Mouse (Mus musculus) stomach, embryonic 15.5 days (tissue): Measurements from ENCODE around the gene Dchs2. TPM values are rescaled to one million over a fixed set of nuclear protein-coding genes. Genes with fewer than 3 reads are reported as not detected.

Source experiments
- ATAC-seq: fragments of 200-750 bp; cut with Nextera tagmentation; 2 replicates; pipeline ENCODE4 v1.8.0; 2017; ENCODE audit warnings: low read depth, moderate number of reproducible peaks, moderate TSS enrichment; ENCODE audit not compliant: insufficient read depth, low FRiP score
- H3K27ac ChIP-seq: fragments of 300-500 bp; sonication (generic); 2 replicates; pipeline ENCODE4 v1.5.1; 2015; ENCODE audit warnings: mild to moderate bottlenecking, inconsistent platforms
- H3K27me3 ChIP-seq: fragments of 300-500 bp; sonication (generic); replicated peaks from 2 replicates; pipeline ENCODE4 v1.6.1; 2015; ENCODE audit warnings: inconsistent platforms
- H3K36me3 ChIP-seq: fragments of 300-500 bp; sonication (generic); 2 replicates; pipeline ENCODE4 v1.6.1; 2015; ENCODE audit warnings: inconsistent platforms
- H3K4me1 ChIP-seq: fragments of 300-500 bp; sonication (generic); 2 replicates; pipeline ENCODE4 v1.6.1; 2015; ENCODE audit warnings: inconsistent platforms
- H3K4me2 ChIP-seq: fragments of 300-500 bp; sonication (generic); 2 replicates; pipeline ENCODE4 v1.6.1; 2015; ENCODE audit warnings: mild to moderate bottlenecking, inconsistent platforms
- H3K4me3 ChIP-seq: fragments of 300-500 bp; sonication (generic); replicated peaks from 2 replicates; pipeline ENCODE4 v1.5.1; 2015; ENCODE audit warnings: inconsistent platforms
- H3K9ac ChIP-seq: fragments of 300-500 bp; sonication (generic); 2 replicates; pipeline ENCODE4 v1.6.1; 2015; ENCODE audit warnings: inconsistent platforms
- H3K9me3 ChIP-seq: fragments of 300-500 bp; sonication (generic); 2 replicates; pipeline ENCODE4 v1.6.1; 2016; ENCODE audit warnings: inconsistent platforms
- WGBS: fragments of 180-500 bp; shearing (Covaris S2); methylation state at CpG from one replicate; pipeline ENCODE4 v1.1.7; 2015; 5-methylcytosine and 5-hydroxymethylcytosine counted together
- polyA plus RNA-seq: library from polyadenylated mRNA; unstranded; fragments of >200 nt; fragmentation: Nextera tagmentation; extraction: Ambion mirVana; gene quantifications from 2 replicates; pipeline ENCODE4 v1.2.1, GENCODE M21; 2015

The Dchs2 gene
- polyA plus RNA-seq, 1 experiment from 2014 or later, result 0.48 TPM

DNA sequence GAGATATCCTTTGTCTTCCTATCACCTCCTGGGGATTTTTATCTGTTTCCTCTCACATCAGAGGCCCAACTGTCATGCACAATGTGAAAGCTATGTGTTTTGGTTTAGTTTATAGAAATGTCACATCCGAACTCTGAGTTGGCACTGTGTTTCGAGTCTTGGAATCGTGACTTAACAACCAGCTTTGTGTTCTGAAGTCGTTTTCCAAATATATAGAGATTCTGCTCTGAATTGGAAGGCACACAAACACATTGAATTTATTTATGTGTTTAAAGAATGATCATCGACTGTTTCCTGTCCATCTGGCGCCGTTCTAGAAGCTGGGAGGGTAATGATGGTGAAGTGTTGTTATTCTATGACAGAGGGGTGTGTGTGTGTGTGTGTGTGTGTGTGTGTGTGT lies 84.8 kb downstream of the Dchs2 start:
- 45% methylated on average over 7 of the region's 7 CpGs for WGBS
- Histone ChIP-seq H3K9ac (no peak overlapping the region), H3K4me2 (no peak overlapping the region), H3K4me1 (peaks cover 8% of the 10 kb centered on the region; the same call in 1 of the 2 replicates), H3K4me3 (no peak overlapping the region), H3K27ac (no peak overlapping the region), H3K9me3 (no peaks in the 10 kb centered on the region), H3K27me3 (no peaks in the 10 kb centered on the region), H3K36me3 (no peaks in the 10 kb centered on the region)
- ATAC-seq, result no peak

DNA sequence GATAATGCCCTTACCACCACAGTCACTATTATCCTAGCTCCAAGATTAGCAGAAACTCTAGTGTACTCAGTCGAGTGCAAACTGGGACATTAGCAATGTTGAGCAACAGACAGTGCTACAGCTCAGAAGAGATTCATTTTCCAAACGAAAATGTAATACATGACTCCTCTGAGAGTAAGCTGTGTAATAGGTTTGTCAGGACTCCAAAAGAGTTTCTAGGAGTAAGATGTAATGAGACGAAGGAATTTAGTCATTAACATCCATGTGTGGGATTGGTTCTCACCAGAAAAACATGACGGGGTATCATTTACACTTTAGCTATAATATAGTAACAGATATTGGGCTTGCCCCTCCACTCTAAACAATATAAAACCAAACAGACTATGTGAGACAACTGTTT lies 90.3 kb downstream of the Dchs2 start:
- Histone ChIP-seq H3K9me3 (no peaks in the 10 kb centered on the region), H3K27me3 (no peaks in the 10 kb centered on the region), H3K27ac (no peak overlapping the region), H3K4me2 (no peak overlapping the region), H3K9ac (no peak overlapping the region), H3K36me3 (no peaks in the 10 kb centered on the region), H3K4me1 (no peaks in the 10 kb centered on the region), H3K4me3 (no peak overlapping the region)
- ATAC-seq, result no peak
- WGBS, result 80% methylated on average over 4 of the region's 4 CpGs

GRCm38 (mm10) chr3:83220101-83220500 lies 92.4 kb downstream of the Dchs2 start:
- no peak overlapping the region for H3K9ac ChIP-seq
- ATAC-seq, result no peak
- no peak overlapping the region for H3K27ac ChIP-seq
- H3K4me2 ChIP-seq, result no peak overlapping the region
- H3K27me3 ChIP-seq, result no peaks in the 10 kb centered on the region
- H3K4me3 ChIP-seq, result no peak overlapping the region
- H3K4me1 ChIP-seq, result no peaks in the 10 kb centered on the region
- no peaks in the 10 kb centered on the region for H3K9me3 ChIP-seq
- H3K36me3 ChIP-seq, result no peaks in the 10 kb centered on the region
- WGBS, result 86% methylated on average over 2 of the region's 2 CpGs

- Histone ChIP-seq H3K4me2 (no peak overlapping the region), H3K4me3 (no peak overlapping the region), H3K27ac (no peak overlapping the region), H3K9me3 (no peaks in the 10 kb centered on the region), H3K27me3 (no peaks in the 10 kb centered on the region), H3K4me1 (no peaks in the 10 kb centered on the region), H3K36me3 (no peaks in the 10 kb centered on the region), H3K9ac (no peak overlapping the region)
- ATAC-seq, result no peak
- 48% methylated on average over 5 of the region's 5 CpGs for WGBS
Observed at GRCm38 (mm10) chr3:83222125-83222524, 94.4 kb downstream of the Dchs2 start.

- Histone ChIP-seq H3K36me3 (no peaks in the 10 kb centered on the region), H3K4me3 (no peak overlapping the region), H3K9ac (no peak overlapping the region), H3K27me3 (no peaks in the 10 kb centered on the region), H3K4me1 (no peaks in the 10 kb centered on the region), H3K9me3 (no peaks in the 10 kb centered on the region), H3K4me2 (no peak overlapping the region), H3K27ac (no peak overlapping the region)
- no peak for ATAC-seq
- WGBS, result 48% methylated on average over 9 of the region's 9 CpGs
Observed at GRCm38 (mm10) chr3:83228383-83228782, 100.6 kb downstream of the Dchs2 start.

- Histone ChIP-seq H3K36me3 (no peaks in the 10 kb centered on the region), H3K9me3 (no peaks in the 10 kb centered on the region), H3K4me2 (no peak overlapping the region), H3K4me3 (no peak overlapping the region), H3K4me1 (no peaks in the 10 kb centered on the region; the same call in 1 of the 2 replicates), H3K27me3 (no peaks in the 10 kb centered on the region), H3K27ac (no peak overlapping the region), H3K9ac (no peak overlapping the region)
- no peak for ATAC-seq
- 87% methylated on average over 2 of the region's 2 CpGs for WGBS
Observed at GRCm38 (mm10) chr3:83230326-83230725, 102.6 kb downstream of the Dchs2 start.

GRCm38 (mm10) chr3:83234457-83234856 lies 106.7 kb downstream of the Dchs2 start:
- no peaks in the 10 kb centered on the region for H3K27me3 ChIP-seq
- H3K4me3 ChIP-seq, result no peak overlapping the region
- no peaks in the 10 kb centered on the region for H3K36me3 ChIP-seq
- no peak for ATAC-seq
- no peaks in the 10 kb centered on the region; the same call in 1 of the 2 replicates for H3K4me1 ChIP-seq
- no peaks in the 10 kb centered on the region for H3K9me3 ChIP-seq
- H3K4me2 ChIP-seq, result no peak overlapping the region
- WGBS, result 56% methylated on average over 4 of the region's 4 CpGs
- no peak overlapping the region for H3K27ac ChIP-seq
- no peak overlapping the region for H3K9ac ChIP-seq

- Histone ChIP-seq H3K4me3 (no peak overlapping the region), H3K9me3 (no peaks in the 10 kb centered on the region), H3K9ac (no peak overlapping the region), H3K36me3 (no peaks in the 10 kb centered on the region), H3K27me3 (no peaks in the 10 kb centered on the region), H3K4me2 (no peak overlapping the region), H3K4me1 (no peaks in the 10 kb centered on the region; the same call in 1 of the 2 replicates), H3K27ac (no peak overlapping the region)
- WGBS, result 66% methylated on average over 5 of the region's 5 CpGs
- no peak for ATAC-seq
Observed at GRCm38 (mm10) chr3:83235061-83235460, 107.3 kb downstream of the Dchs2 start.

DNA sequence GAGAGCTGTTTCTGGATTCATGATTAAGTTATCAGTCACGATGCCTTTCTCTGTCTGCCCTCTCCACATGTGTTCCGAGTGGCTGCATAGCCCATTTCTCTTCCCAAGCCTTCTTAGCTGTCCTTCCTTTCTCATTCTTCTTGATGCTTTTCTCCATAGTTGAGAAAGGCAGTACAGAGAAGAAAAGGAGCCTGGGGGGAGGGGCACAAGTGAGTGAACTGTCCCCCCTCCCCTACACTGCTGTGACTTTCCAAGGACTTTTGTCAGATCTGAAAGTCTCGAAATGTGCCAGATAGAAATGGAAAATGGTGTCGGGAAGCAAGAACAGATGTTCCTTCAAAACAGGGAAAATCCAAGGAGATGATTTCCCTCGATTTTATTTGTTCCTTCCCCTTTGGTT lies 118.8 kb downstream of the Dchs2 start:
- Histone ChIP-seq H3K27me3 (no peaks in the 10 kb centered on the region), H3K4me3 (no peak overlapping the region), H3K36me3 (no peaks in the 10 kb centered on the region), H3K4me2 (no peak overlapping the region), H3K9ac (no peak overlapping the region), H3K27ac (no peak overlapping the region), H3K4me1 (no peaks in the 10 kb centered on the region), H3K9me3 (no peaks in the 10 kb centered on the region)
- 60% methylated on average over 5 of the region's 5 CpGs for WGBS
- no peak for ATAC-seq

GRCm38 (mm10) chr3:83250001-83250545 lies 122.3 kb downstream of the Dchs2 start:
- no peaks in the 10 kb centered on the region for H3K9me3 ChIP-seq
- H3K4me1 ChIP-seq, result no peaks in the 10 kb centered on the region
- H3K4me3 ChIP-seq, result no peak overlapping the region
- H3K4me2 ChIP-seq, result no peak overlapping the region
- H3K36me3 ChIP-seq, result no peaks in the 10 kb centered on the region
- ATAC-seq, result no peak
- H3K27me3 ChIP-seq, result no peaks in the 10 kb centered on the region
- no peak overlapping the region for H3K27ac ChIP-seq
- WGBS, result 66% methylated on average over 4 of the region's 4 CpGs
- no peak overlapping the region for H3K9ac ChIP-seq

DNA sequence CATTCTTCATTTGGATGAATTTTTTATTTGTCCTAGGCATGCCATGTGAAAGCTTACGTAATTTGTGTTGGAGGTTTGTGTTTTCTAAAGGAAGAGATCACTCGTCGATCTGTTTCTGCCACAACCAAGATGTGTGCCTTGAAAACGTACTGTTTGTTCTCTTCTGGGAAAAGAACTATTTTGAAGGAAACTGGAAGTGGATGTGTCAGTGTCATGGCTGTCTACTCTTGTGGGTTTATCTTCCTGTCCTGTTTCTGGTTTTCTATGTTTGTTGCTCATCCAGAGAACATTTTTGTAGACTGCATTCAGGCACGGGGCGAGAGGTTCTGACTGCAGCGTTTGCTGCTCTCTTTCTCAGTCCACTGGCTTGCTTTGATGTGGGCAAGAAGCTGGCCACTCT lies 124.2 kb downstream of the Dchs2 start:
- no peaks in the 10 kb centered on the region for H3K36me3 ChIP-seq
- H3K4me2 ChIP-seq, result no peak overlapping the region
- no peak overlapping the region for H3K9ac ChIP-seq
- no peak for ATAC-seq
- 73% methylated on average over 7 of the region's 7 CpGs for WGBS
- H3K9me3 ChIP-seq, result no peaks in the 10 kb centered on the region
- no peak overlapping the region for H3K27ac ChIP-seq
- no peaks in the 10 kb centered on the region for H3K27me3 ChIP-seq
- no peak overlapping the region for H3K4me3 ChIP-seq
- H3K4me1 ChIP-seq, result no peaks in the 10 kb centered on the region

- H3K4me2 ChIP-seq, result no peak overlapping the region
- 54% methylated on average over 4 of the region's 4 CpGs for WGBS
- ATAC-seq, result no peak
Observed at GRCm38 (mm10) chr3:83259421-83259820, 131.7 kb downstream of the Dchs2 start.

GRCm38 (mm10) chr3:83266009-83266408 lies 138.3 kb downstream of the Dchs2 start:
- Histone ChIP-seq H3K36me3 (no peaks in the 10 kb centered on the region), H3K27ac (no peak overlapping the region), H3K9ac (no peak overlapping the region), H3K4me2 (no peak overlapping the region), H3K27me3 (no peaks in the 10 kb centered on the region), H3K4me1 (no peaks in the 10 kb centered on the region), H3K4me3 (no peak overlapping the region), H3K9me3 (no peaks in the 10 kb centered on the region)
- 79% methylated on average over 4 of the region's 4 CpGs for WGBS
- no peak for ATAC-seq

More at GRCm38 (mm10) chr3:83259421-83259820, 131.7 kb downstream of the Dchs2 start:
- no peaks in the 10 kb centered on the region for H3K9me3 ChIP-seq
- no peaks in the 10 kb centered on the region for H3K4me1 ChIP-seq
- no peak overlapping the region for H3K9ac ChIP-seq
- no peaks in the 10 kb centered on the region for H3K36me3 ChIP-seq
- no peak overlapping the region for H3K27ac ChIP-seq
- no peaks in the 10 kb centered on the region for H3K27me3 ChIP-seq
- H3K4me3 ChIP-seq, result no peak overlapping the region
